Mouse (Mus musculus): Measurements from ENCODE around the gene Pmm1.

- TF ChIP-seq CTCF (IDR thresholded peaks at IDR 0.05; ENCODE audit: insufficient read depth, low read length) (no peak), POLR2A (IDR thresholded peaks at IDR 0.05; ENCODE audit: borderline replicate concordance, extremely low read depth, low read depth, low read length) (no peak)
Measured at GRCm38 (mm10) chr15:81954716-81955115, 6.0 kb downstream of the Pmm1 start.

All from lung, adult 2 months (tissue).